Mouse (Mus musculus): ENCODE data around the gene Ptpn7.
"Not testable (repeated sequence)": the region's sequence is repeated elsewhere in the genome, so short reads cannot be mapped to it uniquely, and the experiment has no call there.

Ptpn7 gene

DNA sequence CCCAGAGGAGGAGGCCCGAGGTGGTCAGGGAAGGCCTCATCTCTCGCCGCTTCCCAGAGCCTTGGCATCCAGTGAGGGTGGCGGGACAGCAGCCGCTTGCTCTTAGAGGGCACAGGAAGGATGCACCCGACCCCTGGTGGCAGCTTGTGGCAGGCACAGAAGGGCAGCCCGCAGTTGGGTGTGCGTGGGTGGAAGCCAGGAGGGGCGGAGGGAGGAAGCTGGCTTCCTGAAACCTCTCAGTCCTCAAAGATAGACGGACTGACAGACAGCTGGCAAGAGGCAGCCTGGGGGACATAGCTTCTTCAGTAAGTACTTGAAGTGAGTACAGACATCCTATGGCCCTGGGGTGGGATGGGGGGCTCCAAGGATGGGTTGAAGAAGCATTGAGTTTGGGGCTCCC is at the start of gene Ptpn7:
Gene Ptpn7 (plus strand): TSS at position 228 of the 400 bp plus-strand sequence.
- peak; percentile 36 for DNase-seq

DNA sequence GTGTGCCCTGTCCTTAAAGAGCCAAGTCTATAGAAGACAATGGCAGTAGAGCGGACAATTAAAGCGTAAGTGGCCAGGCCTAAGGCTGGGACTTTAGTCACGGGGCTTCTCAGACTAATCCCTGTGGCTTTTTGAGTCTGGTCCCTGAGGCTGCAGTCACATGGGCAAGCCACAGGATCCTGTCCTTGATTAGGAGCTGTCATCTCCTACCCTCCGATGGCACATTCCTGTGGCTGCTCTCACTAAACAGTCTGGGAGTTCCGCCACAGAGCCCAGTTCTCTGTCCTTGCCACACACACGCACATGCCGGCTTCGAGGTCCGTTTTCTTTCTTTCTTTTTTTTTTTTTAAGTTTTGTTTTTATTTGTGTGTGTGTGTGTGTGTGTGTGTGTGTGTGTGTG is 49.0 kb upstream of the Ptpn7 start:
- DNase-seq: no peak

DNA sequence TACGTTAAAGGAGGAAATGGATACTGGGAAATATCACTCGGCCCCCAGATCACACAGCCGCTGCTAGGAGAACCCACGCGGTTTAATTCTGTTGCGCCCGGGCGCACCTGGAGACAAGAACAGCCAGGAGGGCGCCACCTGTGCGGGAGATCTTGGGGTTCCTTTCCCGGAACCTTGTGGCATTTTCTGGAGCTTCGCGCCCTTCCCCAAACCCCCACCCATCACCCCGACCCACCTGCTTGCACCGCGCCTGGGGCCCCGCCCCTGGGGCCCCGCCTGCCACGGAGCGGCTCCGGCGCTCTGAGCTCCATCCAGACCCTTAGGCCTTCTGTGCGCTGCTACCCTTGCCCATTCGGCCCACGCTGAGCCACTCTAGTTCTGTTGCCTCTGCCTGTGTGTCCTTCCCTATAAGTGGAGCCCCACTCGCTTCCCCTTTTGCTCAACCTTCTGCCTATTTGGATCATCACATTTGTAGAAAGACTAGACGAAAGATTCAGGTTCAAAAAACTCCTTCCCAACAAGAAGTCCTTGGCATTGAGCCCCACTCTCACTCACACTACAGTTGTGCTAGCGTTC is 47.1 kb upstream of the Ptpn7 start:
- no peak for DNase-seq

DNA sequence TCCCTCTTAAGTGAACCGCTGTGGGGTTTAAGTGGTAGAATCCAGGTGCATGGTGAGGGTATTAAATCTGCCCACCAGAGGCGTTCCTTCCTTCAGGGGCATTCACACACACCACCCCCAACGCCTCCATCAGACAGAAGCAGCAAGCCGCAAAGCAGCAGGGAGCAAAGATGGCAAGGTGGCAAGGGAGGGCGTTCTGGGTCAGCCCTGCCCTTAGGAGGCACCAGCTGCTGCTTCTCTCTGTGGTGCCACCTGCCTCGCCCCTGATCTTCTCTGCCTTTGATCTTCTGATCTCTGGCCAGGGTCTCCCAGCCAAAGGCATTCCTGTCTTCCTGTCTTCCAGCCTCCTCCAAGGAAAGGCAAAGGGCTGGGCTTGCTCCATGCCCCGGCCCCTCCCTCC is 46.5 kb upstream of the Ptpn7 start:
- DNase-seq: no peak

DNA sequence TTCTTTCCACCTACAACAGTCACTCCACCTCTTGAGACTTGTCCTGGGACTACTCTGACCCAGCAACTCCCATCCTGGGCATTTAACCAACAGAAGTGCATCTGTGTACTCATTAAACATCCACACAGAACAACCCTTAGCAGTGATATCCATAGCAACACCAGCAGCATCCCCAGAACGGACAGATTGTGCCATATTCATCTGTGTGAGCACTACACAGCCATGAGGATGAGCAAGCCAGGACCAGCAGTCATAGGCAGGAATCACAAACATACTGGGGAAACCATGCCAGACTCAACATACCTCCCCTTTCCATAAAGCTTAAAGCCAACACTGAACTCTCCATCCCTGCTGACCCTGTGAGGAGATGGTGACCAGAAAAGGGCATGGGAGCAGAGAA is 45.1 kb upstream of the Ptpn7 start:
- no peak for DNase-seq

DNA sequence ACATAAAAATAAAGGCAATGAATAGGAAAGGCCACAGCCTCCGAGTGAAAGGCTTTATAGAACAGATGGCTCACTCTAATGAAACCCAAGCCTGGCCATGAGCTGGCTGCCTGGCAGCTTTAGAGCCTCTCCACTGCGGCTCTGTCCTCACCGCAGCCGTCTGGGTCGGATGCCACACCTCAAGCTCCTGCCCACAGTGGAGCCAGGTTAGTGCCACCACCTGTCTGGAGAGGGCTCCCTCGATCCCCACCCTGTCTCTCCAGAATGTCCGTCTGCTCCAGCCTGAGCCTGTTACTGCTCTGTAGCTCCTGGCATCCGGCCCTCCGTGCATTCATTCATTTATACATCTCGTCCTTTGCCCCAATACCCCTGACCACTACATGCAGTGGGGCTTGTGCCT is 42.9 kb upstream of the Ptpn7 start:
- DNase-seq: no peak

DNA sequence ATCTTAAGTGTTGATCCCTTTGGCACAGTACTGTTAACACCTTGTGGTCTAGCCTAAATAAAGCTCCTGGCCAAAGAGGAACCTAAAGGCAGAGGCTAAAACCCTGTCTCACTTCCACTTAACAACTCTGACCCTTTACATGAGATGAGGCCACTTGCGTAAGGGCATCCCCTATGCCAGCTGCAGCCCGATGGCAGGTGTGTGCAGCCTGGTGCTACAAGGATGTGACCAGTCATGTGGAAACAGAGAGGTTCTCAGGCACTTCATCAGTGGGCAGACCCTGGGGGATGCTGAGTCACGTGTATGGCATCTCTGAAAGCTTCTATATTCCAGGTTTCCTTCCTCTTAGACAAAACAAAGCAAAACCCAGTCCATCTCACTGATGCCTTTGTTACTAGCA is 41.6 kb upstream of the Ptpn7 start:
- DNase-seq: no peak

DNA sequence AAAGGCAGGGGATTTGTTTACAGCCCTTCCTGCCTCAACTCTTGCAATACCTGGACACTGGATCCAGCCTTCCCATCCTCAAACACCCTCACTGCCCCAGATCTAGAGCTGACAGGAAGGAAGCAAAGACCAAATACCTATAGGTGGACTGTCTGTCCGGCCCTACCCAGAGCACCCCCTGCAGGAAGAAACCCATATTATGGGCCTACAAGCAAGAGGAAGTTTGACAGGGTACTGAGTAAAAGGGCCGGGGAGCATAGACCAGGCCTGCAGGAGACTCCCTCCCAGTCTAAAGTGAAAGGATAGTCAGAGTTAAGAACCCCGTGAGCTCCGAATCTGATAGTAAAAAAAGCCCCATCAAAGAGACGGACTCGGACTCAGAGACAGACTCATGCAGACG is 37.8 kb upstream of the Ptpn7 start:
- DNase-seq: no peak

DNA sequence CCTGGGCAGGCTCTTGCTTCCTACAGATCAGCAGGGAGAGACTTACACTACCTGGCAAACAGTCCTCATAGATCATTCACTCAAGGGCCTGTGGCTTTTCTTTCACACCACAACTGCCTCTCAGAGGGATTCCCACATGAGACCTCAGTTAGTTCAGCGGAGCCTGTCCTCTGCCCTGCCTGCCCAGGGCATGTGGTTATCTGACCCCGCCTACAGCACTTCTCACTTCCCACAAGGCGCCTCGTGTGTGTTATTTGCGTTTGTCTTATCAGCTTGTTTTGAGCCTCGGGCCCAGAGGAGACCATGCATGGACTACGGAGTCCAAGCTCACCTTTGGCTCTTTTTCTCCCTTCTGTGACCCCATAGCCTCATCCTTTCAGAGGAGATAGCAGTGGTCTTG is 37.3 kb upstream of the Ptpn7 start:
- DNase-seq: no peak

DNA sequence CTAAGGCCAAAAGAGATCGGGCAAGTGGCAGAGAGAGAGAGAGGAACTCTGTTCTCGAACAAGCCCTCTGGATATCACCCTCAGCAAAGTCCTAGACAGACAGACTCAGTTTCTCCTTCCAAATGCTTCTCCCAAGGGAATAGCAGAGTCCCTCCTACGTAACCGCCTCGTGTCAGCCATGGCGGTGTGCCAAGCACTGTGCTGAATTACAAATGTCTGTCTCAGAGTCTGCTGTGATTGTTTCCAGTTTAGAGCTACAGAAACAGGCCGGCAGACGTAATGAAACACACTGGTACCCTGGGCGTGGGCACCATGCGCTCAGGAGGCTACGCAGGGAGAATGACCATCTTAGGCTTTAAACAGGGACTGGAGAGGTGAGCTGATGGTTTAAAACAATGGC is 36.2 kb upstream of the Ptpn7 start:
- DNase-seq: no peak

DNA sequence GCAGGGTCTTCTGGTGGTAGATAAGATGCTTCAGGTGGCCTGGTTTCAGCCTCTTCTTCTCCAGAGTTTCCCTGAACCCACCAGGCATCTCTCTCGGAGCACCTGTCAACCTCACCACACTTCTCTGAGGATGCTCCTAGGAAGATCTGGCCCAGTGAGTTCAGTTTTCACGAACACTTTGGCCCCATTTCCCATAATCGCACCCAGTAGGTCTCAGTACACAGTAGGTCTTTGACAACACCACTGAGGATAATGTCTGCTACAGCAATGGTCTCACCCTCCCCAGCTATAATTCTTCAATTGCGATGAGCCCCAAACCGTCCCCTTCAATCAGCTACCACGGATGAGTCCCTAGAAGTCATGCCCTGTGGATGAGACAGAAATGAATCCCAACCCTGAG is 35.1 kb upstream of the Ptpn7 start:
- no peak for DNase-seq

DNA sequence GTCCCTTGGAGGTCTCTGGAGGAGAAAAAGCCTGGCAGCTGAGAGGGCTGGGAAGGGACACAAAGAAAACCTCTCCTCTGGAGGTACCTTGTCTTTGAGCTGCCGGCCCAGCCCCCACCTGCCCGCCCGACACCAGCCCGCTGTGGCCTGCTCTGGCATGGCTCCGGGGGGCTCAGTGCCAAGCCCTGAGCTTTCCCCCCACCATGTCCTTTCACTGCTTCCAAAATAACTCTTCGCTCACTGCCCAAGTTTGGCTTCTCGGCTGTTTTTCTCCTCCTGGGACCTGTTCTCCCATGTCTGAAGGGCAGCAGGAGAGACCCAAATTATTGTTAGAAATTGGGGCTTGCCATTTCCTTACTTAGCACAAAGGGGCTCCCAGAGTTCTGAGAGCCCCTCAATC is 34.1 kb upstream of the Ptpn7 start:
- DNase-seq: no peak

DNA sequence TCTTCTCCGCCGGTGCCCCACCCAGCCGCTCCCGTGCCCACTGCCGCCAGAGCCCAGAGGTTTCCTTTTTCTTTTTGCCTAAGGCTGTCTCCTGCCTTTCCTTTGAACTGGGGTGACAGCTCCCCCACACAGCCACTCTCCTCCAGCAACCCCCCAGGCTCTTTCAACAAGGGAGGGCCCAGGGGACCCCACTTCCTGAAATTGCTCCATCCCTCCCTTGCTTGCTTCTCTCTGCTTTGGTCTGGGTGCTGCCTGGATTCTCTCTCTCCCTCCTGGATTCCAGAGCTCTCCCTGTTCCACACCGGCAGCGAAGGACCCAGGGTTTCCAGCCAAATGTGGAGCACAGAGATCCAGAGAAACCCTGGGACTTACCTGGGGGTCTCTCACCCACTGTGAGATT is 32.1 kb upstream of the Ptpn7 start:
- DNase-seq: no peak

DNA sequence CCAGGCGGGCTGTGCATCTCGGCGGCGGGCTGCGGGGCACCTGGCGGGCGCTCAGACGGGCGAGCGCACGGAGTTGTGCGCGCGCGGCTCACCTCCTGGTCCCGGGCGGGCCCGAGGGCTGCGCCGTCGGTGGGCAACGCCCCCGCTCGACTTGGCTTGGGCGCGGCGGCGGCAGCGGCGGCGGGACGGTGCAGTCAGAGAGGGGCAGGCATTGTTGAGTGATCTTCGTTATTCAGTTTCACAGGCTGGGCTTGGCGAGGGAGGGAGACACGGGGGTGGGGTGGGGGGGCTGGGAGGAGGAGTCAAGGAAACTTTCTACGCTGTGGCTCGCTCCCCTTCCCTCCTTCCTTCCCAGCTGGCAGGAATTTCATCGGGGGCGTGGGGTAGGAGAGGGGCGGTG is 27.4 kb upstream of the Ptpn7 start, which contains the start of gene Lgr6:
Gene Lgr6 (minus strand): TSS at position 153 of the 400 bp plus-strand sequence.
- no peak for DNase-seq

DNA sequence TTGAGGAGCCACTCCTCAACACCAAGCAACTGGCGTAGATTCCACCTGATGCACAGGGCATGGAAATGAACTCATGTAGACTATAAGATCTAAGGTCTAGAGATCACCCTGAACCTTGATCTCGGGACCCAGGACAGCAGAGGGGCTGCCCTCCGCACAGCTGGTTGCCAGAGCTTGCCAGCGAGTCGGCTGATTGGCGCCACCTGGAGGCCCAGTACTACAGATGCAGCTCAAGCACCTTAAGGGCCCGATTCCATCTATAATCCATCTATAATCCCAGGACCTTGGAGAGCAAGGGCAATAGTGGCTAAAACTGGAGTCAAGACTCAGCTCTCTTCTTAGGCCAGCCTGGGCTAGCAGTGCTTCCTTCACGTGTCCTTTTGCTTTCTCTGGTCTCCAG is 26.5 kb upstream of the Ptpn7 start:
- peak; percentile 25 for DNase-seq

DNA sequence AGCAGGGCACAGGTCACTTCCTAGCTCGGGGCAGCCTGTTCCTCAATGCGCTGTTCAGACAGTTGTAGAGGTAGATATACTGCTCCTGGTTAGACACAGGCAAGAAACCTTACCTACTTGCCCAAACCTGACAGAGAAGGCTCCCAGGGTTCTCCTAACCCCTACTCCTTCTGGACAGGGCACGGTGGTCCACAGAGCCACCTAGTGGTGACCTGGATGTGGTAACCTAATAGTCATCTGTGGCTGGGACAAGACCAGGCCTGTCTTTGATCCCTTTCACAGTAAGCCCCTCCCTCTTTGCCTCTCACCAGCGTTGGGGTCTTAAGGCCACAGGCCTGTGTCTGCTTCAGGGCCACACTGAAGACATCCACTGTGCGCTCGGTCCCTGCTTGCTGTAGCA is 23.9 kb upstream of the Ptpn7 start:
- no peak for DNase-seq

DNA sequence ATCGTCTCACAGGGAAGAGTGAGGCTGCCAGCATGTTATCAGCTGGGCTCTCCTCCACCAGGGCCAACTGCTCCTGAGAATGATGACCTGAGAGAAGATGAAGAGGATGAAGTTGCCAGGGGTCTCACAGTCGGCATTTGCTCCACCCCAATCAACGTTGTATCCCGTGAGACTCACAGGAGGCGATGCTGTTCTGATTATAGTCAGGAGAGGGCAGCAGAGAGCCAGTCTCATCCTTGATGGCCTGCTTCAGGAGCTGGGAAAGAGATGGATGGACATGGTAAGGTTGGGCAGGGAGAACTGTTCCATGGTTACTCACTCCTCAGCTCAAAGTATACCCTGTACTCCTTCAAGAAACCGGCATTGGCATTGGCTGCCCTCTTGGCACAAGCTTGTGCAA is 22.4 kb upstream of the Ptpn7 start:
- DNase-seq: peak; percentile 27

DNA sequence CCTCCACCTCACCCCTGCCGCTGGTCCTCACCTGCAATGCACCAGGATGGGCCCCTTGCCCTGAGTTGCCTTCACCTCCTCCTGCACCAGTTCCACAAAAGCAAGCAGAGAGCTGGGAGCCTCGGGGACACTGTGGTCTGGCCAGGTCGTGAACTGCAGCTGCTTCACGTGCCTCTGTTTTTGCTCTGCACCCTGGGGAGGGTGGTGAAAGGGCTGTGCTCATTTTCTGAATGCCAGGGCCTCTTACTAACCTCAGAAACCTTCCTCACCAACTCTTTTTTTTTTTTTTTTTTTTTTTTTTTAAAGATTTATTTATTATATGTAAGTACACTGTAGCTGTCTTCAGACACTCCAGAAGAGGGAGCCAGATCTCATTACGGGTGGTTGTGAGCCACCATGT is 21.2 kb upstream of the Ptpn7 start:
- not testable (repeated sequence) for DNase-seq

DNA sequence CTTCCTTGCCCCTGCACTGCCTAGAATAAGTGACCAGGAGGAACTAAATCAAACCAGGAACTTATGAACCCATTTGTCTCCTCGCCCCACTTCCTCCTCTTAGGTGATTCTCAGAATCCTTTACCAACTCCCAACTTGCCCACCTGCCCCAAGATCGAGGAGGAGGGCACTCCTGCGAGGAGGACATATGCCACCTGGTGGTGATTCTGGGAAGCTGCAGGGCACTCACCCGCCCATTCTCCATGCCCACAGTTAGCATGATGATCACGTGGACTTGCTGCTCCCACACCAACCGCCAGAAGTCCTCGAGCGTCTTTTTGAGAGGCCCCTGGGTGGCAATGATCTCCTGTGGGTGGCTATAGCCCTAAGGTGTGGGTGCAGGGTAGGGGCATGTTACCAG is 19.8 kb upstream of the Ptpn7 start:
- DNase-seq: no peak

DNA sequence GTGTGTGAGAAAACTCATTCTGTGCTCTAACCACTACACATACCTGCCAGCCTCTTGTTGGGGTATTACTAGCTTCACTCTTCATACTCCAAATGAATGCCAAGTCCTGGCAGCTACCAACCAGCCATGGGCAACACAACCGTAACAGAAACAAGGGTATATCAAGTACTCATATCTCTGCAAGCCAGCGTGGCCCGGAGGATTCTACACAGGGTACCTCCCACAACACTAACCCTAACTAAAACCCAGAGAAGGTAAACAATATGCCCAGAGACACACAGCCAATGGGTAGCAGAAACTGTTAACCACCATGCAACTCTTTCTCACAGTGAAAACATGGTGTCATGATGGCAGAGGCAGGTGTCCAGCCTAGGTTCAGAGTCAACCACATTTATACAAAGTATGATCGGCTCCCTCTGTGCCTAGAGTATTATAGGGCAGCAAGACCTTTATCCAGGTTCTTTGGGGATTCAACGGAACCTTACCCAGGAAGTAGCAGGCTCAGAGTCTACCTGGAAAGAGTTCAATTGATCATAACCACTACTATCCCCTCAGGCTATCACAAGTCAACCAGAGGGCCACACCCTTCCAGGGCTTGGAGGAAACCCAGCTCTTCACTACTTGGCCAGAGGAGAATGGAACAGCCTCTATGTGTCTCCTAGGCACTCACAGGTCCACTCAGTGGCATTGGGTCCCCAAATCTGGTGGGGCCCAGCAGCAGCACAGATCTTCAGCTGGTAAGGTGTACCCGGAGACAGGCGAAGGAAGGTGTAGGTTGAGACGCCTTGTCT is 7.7 kb upstream of the Ptpn7 start:
- no peak for DNase-seq

DNA sequence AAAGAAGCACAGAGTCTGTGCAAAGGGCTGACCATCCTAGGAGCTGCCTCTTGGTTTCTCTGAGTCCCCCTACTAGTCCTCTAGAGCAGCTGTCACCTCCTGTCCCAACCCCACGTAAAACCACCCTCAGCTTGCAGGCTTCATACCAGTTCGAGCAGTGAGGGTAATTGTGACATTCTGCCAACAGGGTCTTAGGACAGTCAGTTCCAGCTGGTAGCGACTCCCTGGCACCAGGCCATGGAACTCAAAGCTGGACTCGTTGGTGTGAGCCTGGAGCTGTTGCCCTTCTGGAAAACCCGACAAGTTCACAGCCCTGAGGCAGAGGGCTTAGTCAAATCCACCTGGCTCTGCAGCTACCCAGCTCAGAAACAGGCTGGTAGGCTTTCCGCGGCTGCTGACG is 6.5 kb upstream of the Ptpn7 start:
- DNase-seq: peak; percentile 37

DNA sequence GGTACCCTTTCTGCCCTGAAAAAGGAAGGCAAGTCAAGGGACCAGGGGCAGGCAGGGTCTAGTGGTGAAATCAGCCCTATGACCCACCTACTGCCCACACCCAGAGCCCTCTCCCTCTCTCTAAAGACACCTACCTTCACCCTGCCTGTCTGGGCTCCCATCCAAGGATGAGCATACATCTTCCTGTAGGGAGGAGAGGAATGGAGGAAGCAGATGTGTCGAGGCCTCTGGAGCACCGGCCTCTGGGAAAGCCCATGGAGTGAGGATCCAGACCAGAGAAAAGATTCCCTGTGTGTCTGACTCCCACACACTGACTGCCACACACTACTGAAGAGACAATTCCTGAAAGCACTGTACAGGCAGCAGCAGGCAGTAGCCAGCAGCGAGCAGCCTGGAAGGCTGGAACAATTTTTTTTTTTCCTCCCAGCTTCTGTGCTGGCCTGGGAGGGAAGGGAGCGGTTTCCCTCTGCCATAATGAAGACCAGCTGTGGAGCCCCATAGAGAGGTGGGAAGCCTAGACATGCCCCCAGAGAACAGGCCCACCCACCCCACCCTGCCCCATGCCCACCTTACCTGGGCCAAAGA is 6.0 kb upstream of the Ptpn7 start:
- DNase-seq: no peak

DNA sequence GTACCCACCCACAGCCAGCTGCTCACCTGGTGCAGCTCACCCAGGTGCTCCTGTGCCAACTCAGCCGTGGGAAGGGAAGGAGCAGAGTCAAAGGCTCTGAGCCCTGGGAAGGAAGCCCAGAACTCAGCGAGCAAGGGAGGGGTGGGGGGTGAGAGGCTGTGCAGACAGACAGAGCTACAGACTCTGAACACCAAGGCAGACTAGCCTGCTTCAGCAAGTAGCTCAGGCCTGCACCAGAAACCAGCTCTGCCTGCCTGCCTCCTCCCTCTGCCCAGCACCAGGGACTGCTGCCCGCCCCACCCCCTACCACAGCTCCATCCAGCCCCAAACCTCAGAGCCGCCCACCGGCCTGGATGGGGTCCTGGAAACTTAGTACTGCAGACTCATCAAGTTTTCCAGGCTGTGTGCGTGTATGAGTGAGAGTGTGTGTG is 4.5 kb upstream of the Ptpn7 start:
- no peak for DNase-seq

DNA sequence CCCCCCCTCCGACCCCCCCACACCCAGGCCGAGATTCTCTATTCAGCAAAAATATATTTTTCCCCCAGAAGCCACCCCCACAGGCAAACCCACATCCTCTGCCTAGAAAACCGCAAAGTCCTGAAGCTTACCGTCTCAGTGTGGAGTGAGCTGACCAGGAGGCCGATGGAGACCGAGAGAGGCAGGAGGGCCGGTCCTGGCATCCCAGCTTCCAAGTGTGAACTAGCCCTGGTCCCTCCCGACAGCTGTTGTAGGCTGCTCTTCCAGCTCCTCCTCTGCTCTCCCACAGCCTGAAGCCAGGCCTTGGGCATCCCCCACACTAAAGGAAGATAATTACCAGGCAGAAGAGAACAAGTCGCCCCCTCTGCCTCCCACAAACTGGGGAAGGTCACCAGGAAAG is 3.5 kb upstream of the Ptpn7 start:
- no peak for DNase-seq

Data from kidney, adult 11 months (tissue).